Mouse (Mus musculus) urinary bladder, postnatal 14 days (tissue): ENCODE measurements around the gene Thap3.
"Not testable (repeated sequence)": the region's sequence is repeated elsewhere in the genome, so short reads cannot be mapped to it uniquely, and the experiment has no call there.

ENCODE experiments used
- DNase-seq: peaks from one replicate; pipeline ENCODE4 v3.0.0; 2021; ENCODE audit warnings: low spot score

Thap3 gene

GRCm38 (mm10) chr4:151988342-151989109 is at the start of gene Thap3:
TSS of gene Thap3 (minus strand) at chr4:151988997.
- peak; percentile 86 for DNase-seq

- DNase-seq, result no peak
Measured at GRCm38 (mm10) chr4:152038225-152038984, 49.6 kb upstream of the Thap3 start, which contains the start of gene Tas1r1. TSS of gene Tas1r1 (minus strand) at chr4:152038568.

GRCm38 (mm10) chr4:152036464-152036863 is 47.7 kb upstream of the Thap3 start:
- DNase-seq, result not testable (repeated sequence)

- no peak for DNase-seq
Measured at GRCm38 (mm10) chr4:152032922-152033321, 44.1 kb upstream of the Thap3 start.

- no peak for DNase-seq
Measured at GRCm38 (mm10) chr4:152029997-152030396, 41.2 kb upstream of the Thap3 start.

GRCm38 (mm10) chr4:152029087-152029486 is 40.3 kb upstream of the Thap3 start:
- DNase-seq, result no peak

GRCm38 (mm10) chr4:152028456-152028855 is 39.7 kb upstream of the Thap3 start:
- no peak for DNase-seq

GRCm38 (mm10) chr4:152027524-152027923 is 38.7 kb upstream of the Thap3 start, which contains the start of gene Zbtb48:
TSS of gene Zbtb48 (minus strand) at chr4:152027671.
- DNase-seq, result peak; percentile 97

GRCm38 (mm10) chr4:152026751-152027508 is 38.1 kb upstream of the Thap3 start:
- DNase-seq, result peak; percentile 30

- DNase-seq, result no peak
Measured at GRCm38 (mm10) chr4:152024525-152024924, 35.7 kb upstream of the Thap3 start.

GRCm38 (mm10) chr4:152022506-152022905 is 33.7 kb upstream of the Thap3 start:
- DNase-seq, result no peak

GRCm38 (mm10) chr4:152021568-152022097 is 32.8 kb upstream of the Thap3 start:
- DNase-seq, result no peak

- no peak for DNase-seq
Measured at GRCm38 (mm10) chr4:152020024-152020423, 31.2 kb upstream of the Thap3 start.

- no peak for DNase-seq
Measured at GRCm38 (mm10) chr4:152019073-152019472, 30.3 kb upstream of the Thap3 start.

- DNase-seq, result no peak
Measured at GRCm38 (mm10) chr4:152013036-152013813, 24.4 kb upstream of the Thap3 start.

- no peak for DNase-seq
Measured at GRCm38 (mm10) chr4:152012109-152012508, 23.3 kb upstream of the Thap3 start.

GRCm38 (mm10) chr4:152011171-152011760 is 22.5 kb upstream of the Thap3 start:
- DNase-seq, result no peak

- peak; percentile 39 for DNase-seq
Measured at GRCm38 (mm10) chr4:152010707-152011134, 21.9 kb upstream of the Thap3 start.

GRCm38 (mm10) chr4:152010091-152010706 is 21.4 kb upstream of the Thap3 start:
- peak; percentile 72 for DNase-seq
